Mouse (Mus musculus) E14TG2a.4 (cell line): ENCODE measurements at regions not wholly inside any gene's neighbourhood (a gene's known extent, or its start where the extent isn't known, plus 50 kb on each side); places are given as distances from the start of the nearest gene placed in this dataset.
"Not testable (repeated sequence)": the region's sequence is repeated elsewhere in the genome, so short reads cannot be mapped to it uniquely, and the experiment has no call there.

Experiments used
- CTCF ChIP-seq: conservative IDR thresholded peaks from 2 replicates; pipeline ENCODE4 v1.5.1; 2014; ENCODE audit warnings: low read length
- NANOG ChIP-seq: IDR thresholded peaks from 2 replicates; pipeline ENCODE4 v1.6.1; 2014; ENCODE audit warnings: borderline replicate concordance, low read length, mixed read lengths
- POU5F1 ChIP-seq: IDR thresholded peaks from 2 replicates; pipeline ENCODE4 v1.6.1; 2014; ENCODE audit warnings: low read length, borderline replicate concordance

- not testable (repeated sequence) for TF ChIP-seq CTCF, POU5F1
- TF ChIP-seq NANOG, result peak; percentile 3; the same call in 1 of the 2 replicates
Observed at GRCm38 (mm10) chr9:3988383-3988782, 320.9 kb downstream of the Aasdhppt start.
